Mouse (Mus musculus) intestine, embryonic 16.5 days (tissue): ENCODE data around the gene Ldlrad3. TPM values are rescaled to one million over a fixed set of nuclear protein-coding genes. Genes with fewer than 3 reads are reported as not detected.

Experiments used
- ATAC-seq: fragments of 200-750 bp; cut with Nextera tagmentation; 2 replicates; pipeline ENCODE4 v1.8.0; 2017; ENCODE audit warnings: moderate TSS enrichment, moderate library complexity
- H3K27ac ChIP-seq: fragments of 300-500 bp; sonication (generic); 2 replicates; pipeline ENCODE4 v1.5.1; 2014; ENCODE audit warnings: mild to moderate bottlenecking, low read length
- H3K27me3 ChIP-seq: fragments of 300-500 bp; sonication (generic); replicated peaks from 2 replicates; pipeline ENCODE4 v1.6.1; 2014; ENCODE audit warnings: low read length, control low read depth, mixed read lengths; ENCODE audit not compliant: control insufficient read depth, insufficient read depth
- H3K36me3 ChIP-seq: fragments of 300-500 bp; sonication (generic); 2 replicates; pipeline ENCODE4 v1.6.1; 2014; ENCODE audit warnings: low read length, control low read depth; ENCODE audit not compliant: control insufficient read depth, insufficient read depth
- H3K4me1 ChIP-seq: fragments of 300-500 bp; sonication (generic); 2 replicates; pipeline ENCODE4 v1.6.1; 2014; ENCODE audit warnings: low read length, control low read depth, mixed read lengths; ENCODE audit not compliant: control insufficient read depth, insufficient read depth
- H3K4me2 ChIP-seq: fragments of 300-500 bp; sonication (generic); 2 replicates; pipeline ENCODE4 v1.6.1; 2014; ENCODE audit warnings: low read depth, low read length, control low read depth
- H3K4me3 ChIP-seq: fragments of 300-500 bp; sonication (generic); 2 replicates; pipeline ENCODE4 v1.5.1; 2014; ENCODE audit warnings: mild to moderate bottlenecking, low read length
- H3K9ac ChIP-seq: fragments of 300-500 bp; sonication (generic); 2 replicates; pipeline ENCODE4 v1.6.1; 2014; ENCODE audit warnings: low read depth, low read length
- H3K9me3 ChIP-seq: fragments of 300-500 bp; sonication (generic); 2 replicates; pipeline ENCODE4 v1.6.1; 2016; ENCODE audit warnings: low read length, control low read depth; ENCODE audit not compliant: control insufficient read depth
- WGBS: fragments of 180-500 bp; shearing (Covaris S2); extraction: QIAGEN DNeasy Blood & Tissue Kit; methylation state at CpG from one replicate; pipeline ENCODE4 v1.1.7; 2014; 5-methylcytosine and 5-hydroxymethylcytosine counted together
- polyA plus RNA-seq: library from polyadenylated mRNA; unstranded; fragments of >200 nt; fragmentation: Nextera tagmentation; extraction: Ambion mirVana; gene quantifications from 2 replicates; pipeline ENCODE4 v1.2.1, GENCODE M21; 2015

Ldlrad3 gene
- polyA plus RNA-seq, 1 experiment from 2014 or later, result 18.8 TPM

- Histone ChIP-seq H3K4me2 (no peak overlapping the region), H3K4me1 (no peaks in the 10 kb centered on the region), H3K9ac (no peak overlapping the region), H3K27me3 (no peaks in the 10 kb centered on the region), H3K36me3 (no peaks in the 10 kb centered on the region), H3K27ac (no peak overlapping the region), H3K4me3 (no peak overlapping the region), H3K9me3 (no peaks in the 10 kb centered on the region)
- WGBS, result 85% methylated on average over 4 of the region's 4 CpGs
- ATAC-seq, result no peak
These were observed 13.7 kb downstream of the Ldlrad3 start for GRCm38 (mm10) chr2:102172458-102172857.

GRCm38 (mm10) chr2:102166550-102167325, 19.4 kb downstream of the Ldlrad3 start:
- H3K27ac ChIP-seq, result no peak overlapping the region
- H3K36me3 ChIP-seq, result no peaks in the 10 kb centered on the region
- H3K4me2 ChIP-seq, result no peak overlapping the region
- H3K9ac ChIP-seq, result no peak overlapping the region
- peak; percentile 75 for ATAC-seq
- peaks cover 12% of the 10 kb centered on the region for H3K4me1 ChIP-seq
- H3K27me3 ChIP-seq, result no peaks in the 10 kb centered on the region
- no peaks in the 10 kb centered on the region for H3K9me3 ChIP-seq
- 38% methylated on average over 15 of the region's 15 CpGs for WGBS
- H3K4me3 ChIP-seq, result no peak overlapping the region

- no peak for ATAC-seq
- Histone ChIP-seq H3K36me3 (no peaks in the 10 kb centered on the region), H3K9ac (no peak overlapping the region), H3K27ac (no peak overlapping the region), H3K9me3 (no peaks in the 10 kb centered on the region), H3K4me1 (peaks cover 12% of the 10 kb centered on the region), H3K4me3 (no peak overlapping the region), H3K4me2 (no peak overlapping the region), H3K27me3 (no peaks in the 10 kb centered on the region)
- WGBS, result 86% methylated on average over 3 of the region's 3 CpGs
These were observed 23.1 kb downstream of the Ldlrad3 start for GRCm38 (mm10) chr2:102163106-102163505.

GRCm38 (mm10) chr2:102157555-102157954, 28.6 kb downstream of the Ldlrad3 start:
- Histone ChIP-seq H3K9ac (no peak overlapping the region), H3K36me3 (no peaks in the 10 kb centered on the region), H3K4me2 (no peak overlapping the region), H3K27ac (no peak overlapping the region), H3K27me3 (no peaks in the 10 kb centered on the region), H3K4me3 (no peak overlapping the region), H3K9me3 (no peaks in the 10 kb centered on the region), H3K4me1 (peaks cover 33% of the 10 kb centered on the region)
- 95% methylated on average over 3 of the region's 3 CpGs for WGBS
- no peak for ATAC-seq

- Histone ChIP-seq H3K4me2 (no peak overlapping the region), H3K4me3 (no peak overlapping the region), H3K9me3 (no peaks in the 10 kb centered on the region), H3K36me3 (no peaks in the 10 kb centered on the region), H3K4me1 (peaks cover 33% of the 10 kb centered on the region), H3K27ac (no peak overlapping the region), H3K9ac (no peak overlapping the region), H3K27me3 (no peaks in the 10 kb centered on the region)
- 63% methylated on average over 9 of the region's 9 CpGs for WGBS
- ATAC-seq, result no peak
These were observed 29.2 kb downstream of the Ldlrad3 start for GRCm38 (mm10) chr2:102157010-102157409.

- 48% methylated on average over 9 of the region's 9 CpGs for WGBS
- no peak for ATAC-seq
- no peaks in the 10 kb centered on the region for H3K27me3 ChIP-seq
- no peak overlapping the region for H3K9ac ChIP-seq
- no peak overlapping the region for H3K4me2 ChIP-seq
- H3K9me3 ChIP-seq, result no peaks in the 10 kb centered on the region
- peaks cover 33% of the 10 kb centered on the region for H3K4me1 ChIP-seq
- H3K36me3 ChIP-seq, result no peaks in the 10 kb centered on the region
- H3K27ac ChIP-seq, result no peak overlapping the region
- no peak overlapping the region for H3K4me3 ChIP-seq
These were observed 29.7 kb downstream of the Ldlrad3 start for GRCm38 (mm10) chr2:102156460-102156859.

- Histone ChIP-seq H3K9ac (no peak overlapping the region), H3K4me1 (peaks cover 33% of the 10 kb centered on the region), H3K4me2 (no peak overlapping the region), H3K36me3 (no peaks in the 10 kb centered on the region), H3K9me3 (no peaks in the 10 kb centered on the region), H3K4me3 (no peak overlapping the region), H3K27ac (no peak overlapping the region), H3K27me3 (no peaks in the 10 kb centered on the region)
- no peak for ATAC-seq
- 52% methylated on average over 5 of the region's 5 CpGs for WGBS
These were observed 30.7 kb downstream of the Ldlrad3 start for GRCm38 (mm10) chr2:102155306-102156015.

- Histone ChIP-seq H3K27me3 (no peaks in the 10 kb centered on the region), H3K9me3 (no peaks in the 10 kb centered on the region), H3K4me3 (no peak overlapping the region), H3K36me3 (no peaks in the 10 kb centered on the region), H3K27ac (no peak overlapping the region), H3K4me2 (no peak overlapping the region), H3K4me1 (peaks cover 33% of the 10 kb centered on the region), H3K9ac (no peak overlapping the region)
- no peak for ATAC-seq
- 37% methylated on average over 6 of the region's 6 CpGs for WGBS
These were observed 31.4 kb downstream of the Ldlrad3 start for GRCm38 (mm10) chr2:102154771-102155211.

GRCm38 (mm10) chr2:102154328-102154727, 31.9 kb downstream of the Ldlrad3 start:
- peak; percentile 64 for ATAC-seq
- no peak overlapping the region for H3K4me2 ChIP-seq
- WGBS, result 28% methylated on average over 4 of the region's 4 CpGs
- H3K9me3 ChIP-seq, result no peaks in the 10 kb centered on the region
- no peaks in the 10 kb centered on the region for H3K36me3 ChIP-seq
- no peak overlapping the region for H3K27ac ChIP-seq
- H3K9ac ChIP-seq, result no peak overlapping the region
- H3K4me3 ChIP-seq, result no peak overlapping the region
- no peaks in the 10 kb centered on the region for H3K27me3 ChIP-seq
- H3K4me1 ChIP-seq, result peaks cover 33% of the 10 kb centered on the region
